Mouse (Mus musculus): ENCODE measurements around the gene Plk3. TPM values are rescaled to one million over a fixed set of nuclear protein-coding genes. Genes with fewer than 3 reads are reported as not detected.
A peak's percentile ranks its signal among the peaks of the same experiment; 100 is the strongest.

Plk3 gene
- polyA plus RNA-seq, 2 experiments, result 5.8 to 7.3 TPM

DNA sequence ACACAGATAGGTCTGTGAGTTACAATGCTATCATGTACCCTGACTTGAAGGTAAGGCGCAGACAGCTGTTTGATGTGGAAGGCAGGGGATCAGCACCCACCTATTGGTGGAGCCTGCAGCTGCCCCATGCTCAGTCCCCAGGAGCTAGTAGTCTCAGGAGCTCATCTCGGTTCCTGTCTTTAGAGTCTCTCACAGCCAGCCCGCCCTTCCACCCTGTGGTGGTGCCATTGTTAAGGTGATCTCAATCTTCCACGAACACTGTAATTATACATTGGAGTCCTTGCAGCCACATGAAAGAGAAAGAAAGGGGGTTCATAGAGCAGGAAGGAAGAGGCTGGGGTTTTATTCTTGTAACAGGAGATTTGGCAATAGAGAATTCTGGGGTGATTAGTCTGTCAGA is 33.7 kb downstream of the Plk3 start:
- ATAC-seq (ENCODE audit: low FRiP score, low read depth) (no peak), DNase-seq (ENCODE audit: low spot score) (no peak)
- Histone ChIP-seq H3K27ac (replicated peaks; ENCODE audit: low read depth, low read length) (no peak overlapping the region), H3K36me3 (ENCODE audit: control insufficient read depth, insufficient read depth, low read length) (no peaks in the 10 kb centered on the region), H3K9me3 (ENCODE audit: control insufficient read depth, low read length) (no peaks in the 10 kb centered on the region), H3K9ac (ENCODE audit: low read depth, low read length, severe bottlenecking) (no peak overlapping the region), H3K27me3 (ENCODE audit: control insufficient read depth, insufficient read depth, low read length) (no peaks in the 10 kb centered on the region), H3K4me3 (replicated peaks; ENCODE audit: low read length) (no peak overlapping the region), H3K4me1 (ENCODE audit: control insufficient read depth, insufficient read depth, low read length) (peaks cover 25% of the 10 kb centered on the region), H3K4me2 (replicated peaks; ENCODE audit: low read depth, low read length, severe bottlenecking) (no peak overlapping the region)
- no peak for TF ChIP-seq POLR2A (IDR thresholded peaks at IDR 0.05; ENCODE audit: borderline replicate concordance, extremely low read depth, insufficient read depth, insufficient read length)
- WGBS, result 76% methylated on average over 4 of the region's 4 CpGs

DNA sequence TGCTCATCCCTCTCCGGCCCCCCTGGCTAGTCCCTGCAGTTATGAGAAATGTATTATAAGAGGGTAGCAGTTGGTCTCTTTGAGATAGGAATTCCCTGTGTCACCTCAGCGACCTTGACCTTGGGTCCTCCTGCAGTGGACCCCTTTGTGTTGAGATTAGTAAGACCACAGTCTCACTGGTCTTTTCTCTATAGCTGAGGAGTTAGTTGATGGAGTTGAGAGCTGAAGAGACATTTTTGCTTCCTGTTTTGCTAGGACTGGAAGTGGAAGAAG is 35.1 kb downstream of the Plk3 start:
- H3K27me3 ChIP-seq (ENCODE audit: control insufficient read depth, insufficient read depth, low read length), result no peaks in the 10 kb centered on the region
- H3K4me1 ChIP-seq (ENCODE audit: control insufficient read depth, insufficient read depth, low read length), result peaks cover 29% of the 10 kb centered on the region
- H3K4me2 ChIP-seq (replicated peaks; ENCODE audit: low read depth, low read length, severe bottlenecking), result no peak overlapping the region
- TF ChIP-seq POLR2A (IDR thresholded peaks at IDR 0.05; ENCODE audit: borderline replicate concordance, extremely low read depth, insufficient read depth, insufficient read length), result no peak
- no peak overlapping the region for H3K9ac ChIP-seq (ENCODE audit: low read depth, low read length, severe bottlenecking)
- no peak overlapping the region for H3K4me3 ChIP-seq (replicated peaks; ENCODE audit: low read length)
- H3K9me3 ChIP-seq (ENCODE audit: control insufficient read depth, low read length), result no peaks in the 10 kb centered on the region
- 68% methylated on average over 2 of the region's 2 CpGs for WGBS
- no peaks in the 10 kb centered on the region for H3K36me3 ChIP-seq (ENCODE audit: control insufficient read depth, insufficient read depth, low read length)
- no peak for ATAC-seq (ENCODE audit: low FRiP score, low read depth)
- DNase-seq (ENCODE audit: low spot score), result no peak
- no peak overlapping the region for H3K27ac ChIP-seq (replicated peaks; ENCODE audit: low read depth, low read length)

DNA sequence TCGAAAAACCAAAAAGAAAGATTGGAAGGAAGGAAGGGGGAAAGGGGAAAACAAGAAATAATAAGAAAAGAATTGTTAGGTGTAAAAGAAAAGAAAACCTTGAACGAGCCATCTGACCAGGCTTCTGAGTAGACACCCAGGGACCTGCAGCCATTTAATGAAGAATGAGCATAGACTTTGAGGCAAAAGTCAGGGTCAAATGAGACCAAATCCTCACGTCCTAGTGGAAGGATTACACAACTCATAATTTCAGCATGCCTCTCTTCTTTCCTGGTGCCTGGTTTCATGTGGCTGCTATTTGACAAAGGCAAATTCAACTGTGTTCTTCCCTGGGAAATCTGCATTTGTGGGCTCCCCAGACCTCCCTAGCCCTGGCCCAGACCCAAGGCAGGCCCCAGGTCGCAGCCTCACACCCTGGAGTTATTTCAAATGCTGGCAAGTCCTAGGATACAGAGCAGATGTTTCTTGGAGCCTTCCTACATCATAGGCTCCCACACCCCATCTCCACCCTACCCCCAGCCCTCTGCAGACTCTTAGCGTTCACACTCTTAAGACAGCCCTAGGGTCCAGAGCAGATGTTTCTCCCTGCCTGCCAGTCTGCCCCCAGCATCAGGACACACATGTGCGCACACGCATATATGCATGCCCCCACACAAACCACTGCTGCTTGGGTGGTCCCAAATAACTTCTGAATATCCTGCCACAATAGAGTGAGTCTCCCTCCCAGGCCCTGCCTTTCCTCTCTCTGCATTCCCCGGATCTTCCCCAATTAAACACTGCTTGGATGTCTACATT is 35.6 kb downstream of the Plk3 start:
- ATAC-seq (ENCODE audit: low FRiP score, low read depth), result peak; percentile 59
- Histone ChIP-seq H3K36me3 (ENCODE audit: control insufficient read depth, insufficient read depth, low read length) (no peaks in the 10 kb centered on the region), H3K4me2 (replicated peaks; ENCODE audit: low read depth, low read length, severe bottlenecking) (peak overlapping the region; percentile 77), H3K9ac (ENCODE audit: low read depth, low read length, severe bottlenecking) (peak overlapping the region; percentile 34; the same call in 1 of the 2 replicates), H3K27ac (replicated peaks; ENCODE audit: low read depth, low read length) (0 out of 2 replicates have a peak overlapping the region, but pooled peaks have one; percentile 30), H3K4me1 (ENCODE audit: control insufficient read depth, insufficient read depth, low read length) (peaks cover 29% of the 10 kb centered on the region), H3K9me3 (ENCODE audit: control insufficient read depth, low read length) (no peaks in the 10 kb centered on the region), H3K4me3 (replicated peaks; ENCODE audit: low read length) (peak overlapping the region; percentile 66), H3K27me3 (ENCODE audit: control insufficient read depth, insufficient read depth, low read length) (no peaks in the 10 kb centered on the region)
- WGBS, result 31% methylated on average over 8 of the region's 8 CpGs
- peak; percentile 47 for DNase-seq (ENCODE audit: low spot score)
- no peak for TF ChIP-seq POLR2A (IDR thresholded peaks at IDR 0.05; ENCODE audit: borderline replicate concordance, extremely low read depth, insufficient read depth, insufficient read length)

GRCm38 (mm10) chr4:117096666-117097065 is 37.1 kb downstream of the Plk3 start:
- Histone ChIP-seq H3K27ac (replicated peaks; ENCODE audit: low read depth, low read length) (no peak overlapping the region), H3K4me3 (replicated peaks; ENCODE audit: low read length) (peak overlapping the region; percentile 66), H3K4me1 (ENCODE audit: control insufficient read depth, insufficient read depth, low read length) (peaks cover 29% of the 10 kb centered on the region), H3K9me3 (ENCODE audit: control insufficient read depth, low read length) (no peaks in the 10 kb centered on the region), H3K4me2 (replicated peaks; ENCODE audit: low read depth, low read length, severe bottlenecking) (peak overlapping the region; percentile 77), H3K27me3 (ENCODE audit: control insufficient read depth, insufficient read depth, low read length) (no peaks in the 10 kb centered on the region), H3K9ac (ENCODE audit: low read depth, low read length, severe bottlenecking) (peak overlapping the region; percentile 58), H3K36me3 (ENCODE audit: control insufficient read depth, insufficient read depth, low read length) (no peaks in the 10 kb centered on the region)
- TF ChIP-seq POLR2A (IDR thresholded peaks at IDR 0.05; ENCODE audit: borderline replicate concordance, extremely low read depth, insufficient read depth, insufficient read length), result no peak
- DNase-seq (ENCODE audit: low spot score) (no peak), ATAC-seq (ENCODE audit: low FRiP score, low read depth) (no peak)
- WGBS, result 14% methylated on average over 5 of the region's 5 CpGs

GRCm38 (mm10) chr4:117095551-117096452 is 38.0 kb downstream of the Plk3 start, which contains the start of gene Ptch2:
Gene Ptch2, plus strand, starts transcription at chr4:117096075.
- 3% methylated on average over 45 of the region's 50 CpGs for WGBS
- peak within 1 kb of the TSS; percentile 66 for H3K4me3 ChIP-seq (replicated peaks; ENCODE audit: low read length)
- peak; percentile 73 for DNase-seq (ENCODE audit: low spot score)
- TF ChIP-seq POLR2A (IDR thresholded peaks at IDR 0.05; ENCODE audit: borderline replicate concordance, extremely low read depth, insufficient read depth, insufficient read length), result no peak
- peak within 1 kb of the TSS; percentile 58 for H3K9ac ChIP-seq (ENCODE audit: low read depth, low read length, severe bottlenecking)
- peak within 1 kb of the TSS; percentile 77 for H3K4me2 ChIP-seq (replicated peaks; ENCODE audit: low read depth, low read length, severe bottlenecking)
- no peaks in the 10 kb centered on the region for H3K36me3 ChIP-seq (ENCODE audit: control insufficient read depth, insufficient read depth, low read length)
- no peaks in the 10 kb centered on the region for H3K9me3 ChIP-seq (ENCODE audit: control insufficient read depth, low read length)
- H3K4me1 ChIP-seq (ENCODE audit: control insufficient read depth, insufficient read depth, low read length), result peaks cover 29% of the 10 kb centered on the region
- ATAC-seq (ENCODE audit: low FRiP score, low read depth), result peak; percentile 87
- no peaks in the 10 kb centered on the region for H3K27me3 ChIP-seq (ENCODE audit: control insufficient read depth, insufficient read depth, low read length)
- H3K27ac ChIP-seq (replicated peaks; ENCODE audit: low read depth, low read length), result peak within 1 kb of the TSS; percentile 72

All from limb, embryonic 14.5 days (tissue).